Comparison of ENCODE assay signal across 11 mouse cellular contexts in genomic region chr14:114949156-114949496, GRCm38 (mm10).
DNase-seq lines count a peak whose midpoint lies in the region; ATAC-seq lines count a peak whose summit lies in the region.
"Had no signal": no experiment of that assay in that cellular context is flagged by ENCODE, and none has a peak within 500 bp of the region (broad histone marks: within the 10 kb centered on the region; RNA-seq: fewer than 3 reads in every experiment).

No protein-coding gene starts in this region.

- no peak overlapping the region for H3K4me3 ChIP-seq in neural tube, embryonic 11.5 days (ENCODE audit: low read depth, low read length)
- peak overlapping the region; percentile 27 for H3K4me3 ChIP-seq in liver, embryonic 12.5 days
- H3K4me3 ChIP-seq: myocyte had no signal

- no peak for DNase-seq in frontal cortex, postnatal 36 days (ENCODE audit: low spot score in 2 of 2)
- peak; percentile 19 for DNase-seq in neural tube, embryonic 11.5 days (ENCODE audit: low spot score)
- DNase-seq in neural tube, embryonic 10.5 days (ENCODE audit: extremely low spot score, low spot score), result no peak
- peak; percentile 78 for DNase-seq in retina, postnatal 1 day
- no peak for DNase-seq in spleen, postnatal 14 days (ENCODE audit: low spot score in 2 of 2)
- no peak for DNase-seq in cerebellum, adult 18-20 months
- DNase-seq: cerebellum, adult 9-11 months; kidney, adult 2 months had no signal

- no peaks in the 10 kb centered on the region for H3K9me3 ChIP-seq in neural tube, embryonic 11.5 days (ENCODE audit: control insufficient read depth, low read length)
- H3K9me3 ChIP-seq in liver, embryonic 12.5 days (replicated peaks), result no peaks in the 10 kb centered on the region

- 70% methylated on average over 5 of the region's 5 CpGs for WGBS in neural tube, embryonic 11.5 days
- 30% methylated on average over 5 of the region's 5 CpGs for WGBS in liver, embryonic 12.5 days (ENCODE audit: insufficient replicate concordance)

- H3K27ac ChIP-seq in neural tube, embryonic 11.5 days (ENCODE audit: low read depth, low read length), result no peak overlapping the region
- peak overlapping the region; percentile 18 for H3K27ac ChIP-seq in liver, embryonic 12.5 days

- no peaks in the 10 kb centered on the region for H3K36me3 ChIP-seq in neural tube, embryonic 11.5 days (ENCODE audit: control insufficient read depth, insufficient read depth, low read length)
- no peaks in the 10 kb centered on the region for H3K36me3 ChIP-seq in liver, embryonic 12.5 days

- H3K4me1 ChIP-seq in neural tube, embryonic 11.5 days (ENCODE audit: control insufficient read depth, insufficient read depth, low read length), result peaks cover 9% of the 10 kb centered on the region
- peaks cover 31% of the 10 kb centered on the region for H3K4me1 ChIP-seq in liver, embryonic 12.5 days

- H3K4me2 ChIP-seq in neural tube, embryonic 11.5 days (ENCODE audit: low read depth), result no peak overlapping the region
- peak overlapping the region; percentile 56 for H3K4me2 ChIP-seq in liver, embryonic 12.5 days

- no peak overlapping the region for H3K9ac ChIP-seq in neural tube, embryonic 11.5 days (ENCODE audit: low read length)
- H3K9ac ChIP-seq in liver, embryonic 12.5 days, result no peak overlapping the region

- 0 out of 2 replicates have a peak, but pooled peaks have one; percentile 6 for ATAC-seq in frontal cortex, adult (ENCODE audit: low TSS enrichment)
- ATAC-seq in neural tube, embryonic 11.5 days (ENCODE audit: insufficient read depth, low FRiP score, low TSS enrichment), result no peak
- 0 out of 2 replicates have a peak, but pooled peaks have one; percentile 24 for ATAC-seq in liver, embryonic 12.5 days

- H3K27me3 ChIP-seq in neural tube, embryonic 11.5 days (ENCODE audit: control insufficient read depth, insufficient read depth, low read length), result no peaks in the 10 kb centered on the region
- H3K27me3 ChIP-seq in liver, embryonic 12.5 days (replicated peaks), result no peaks in the 10 kb centered on the region

Comparison
In these comparisons a context has a peak if more than half of its experiments do, and no peak if none do; other contexts are left out.
1. DNase-seq: peak in neural tube, embryonic 11.5 days (single experiment) and retina, postnatal 1 day (single experiment); none in frontal cortex, postnatal 36 days (0 of 2), neural tube, embryonic 10.5 days (single experiment), spleen, postnatal 14 days (0 of 2) and cerebellum, adult 18-20 months (0 of 2).